Mouse (Mus musculus): ENCODE results near the gene Scube2. TPM values are rescaled to one million over a fixed set of nuclear protein-coding genes. Genes with fewer than 3 reads are reported as not detected.

The Scube2 gene
- total and polyA plus RNA-seq, 3 experiments: 0.27 to 0.67 TPM; not detected in 1

GRCm38 (mm10) chr7:109841031-109841430 lies 24.4 kb downstream of the Scube2 start (continued):
- no peak for TF ChIP-seq USF1 (IDR thresholded peaks at IDR 0.05; ENCODE audit: low read depth, low read length)
- no peak for TF ChIP-seq CHD2 (IDR thresholded peaks at IDR 0.05; ENCODE audit: low read length)
- TF ChIP-seq ZC3H11A (IDR thresholded peaks at IDR 0.05; ENCODE audit: low read depth, low read length): no peak

GRCm38 (mm10) chr7:109838613-109839012 lies 26.9 kb downstream of the Scube2 start:
- Histone ChIP-seq H3K4me3 (ENCODE audit: control insufficient read depth in 1 of 2, insufficient read depth in 1 of 2, low read depth in 2 of 2, low read length in 2 of 2) (no peak overlapping the region), H3K36me3 (ENCODE audit: control insufficient read depth in 1 of 2, insufficient read depth in 2 of 2, low read length in 2 of 2) (peaks cover 0 to 15% of the 10 kb centered on the region in 2 experiments; a peak in 2 of 4 replicates), H3K79me2 (ENCODE audit: control insufficient read depth, insufficient read depth, low read length, poor library complexity) (no peaks in the 10 kb centered on the region), H3K27me3 (ENCODE audit: control insufficient read depth in 1 of 2, insufficient read depth in 2 of 2, low read length in 2 of 2) (no peaks in the 10 kb centered on the region), H3K9ac (ENCODE audit: control insufficient read depth, low read depth, low read length, poor library complexity, severe bottlenecking) (no peak overlapping the region), H3K27ac (ENCODE audit: control insufficient read depth, low read depth, low read length) (peak overlapping the region; percentile 10; the same call in 1 of the 2 replicates), H3K4me1 (ENCODE audit: control insufficient read depth in 1 of 2, insufficient read depth in 2 of 2, low read length in 2 of 2) (peaks cover 6 to 25% of the 10 kb centered on the region in 2 experiments), H3K9me3 (replicated peaks; ENCODE audit: insufficient read depth, low read length) (no peaks in the 10 kb centered on the region)
- TF ChIP-seq NRF1 (IDR thresholded peaks at IDR 0.05; ENCODE audit: insufficient read depth, low read depth, low read length, poor library complexity, severe bottlenecking) (no peak), MEF2A (IDR thresholded peaks at IDR 0.05; ENCODE audit: extremely low read depth, insufficient replicate concordance, low read depth, low read length, poor library complexity, severe bottlenecking) (no peak), E2F4 (IDR thresholded peaks at IDR 0.05; ENCODE audit: borderline replicate concordance, low read depth, low read length) (no peak), SIN3A (IDR thresholded peaks at IDR 0.05; ENCODE audit: low read length) (peak; percentile 66), NELFE (IDR thresholded peaks at IDR 0.05; ENCODE audit: low read depth, low read length) (no peak), MYC (IDR thresholded peaks at IDR 0.05; ENCODE audit: low read depth, low read length) (peak; percentile 46; the same call in 1 of the 2 replicates), TAL1 (IDR thresholded peaks at IDR 0.05; ENCODE audit: low read length) (peak; percentile 32), JUND (IDR thresholded peaks at IDR 0.05; ENCODE audit: low read depth, low read length) (no peak), GATA1 (IDR thresholded peaks at IDR 0.05; ENCODE audit: low read depth, low read length) (peak; percentile 70), EP300 (IDR thresholded peaks at IDR 0.05; ENCODE audit: low read depth in 1 of 2, low read length in 2 of 2) (peak in 1 of 2 experiments; percentile 63; a peak in 2 of 4 replicates), ETS1 (IDR thresholded peaks at IDR 0.05; ENCODE audit: low read depth, low read length) (peak; percentile 74; the same call in 1 of the 2 replicates), USF2 (IDR thresholded peaks at IDR 0.05; ENCODE audit: borderline replicate concordance in 1 of 2, insufficient read depth in 1 of 2, low read depth in 1 of 2, low read length in 2 of 2) (no peak), SMC3 (IDR thresholded peaks at IDR 0.05; ENCODE audit: low read depth, low read length) (no peak), MAX (IDR thresholded peaks at IDR 0.05; ENCODE audit: low read length) (0 out of 2 replicates have a peak, but pooled peaks have one; percentile 17), POLR2A (IDR thresholded peaks at IDR 0.05; ENCODE audit: control insufficient read depth in 1 of 2, insufficient read depth in 1 of 2, low read depth in 1 of 2, low read length in 2 of 2, poor library complexity in 1 of 2) (no peak), TCF12 (IDR thresholded peaks at IDR 0.05; ENCODE audit: low read depth, low read length) (peak; percentile 27; the same call in 1 of the 2 replicates), MAZ (IDR thresholded peaks at IDR 0.05; ENCODE audit: low read depth, low read length) (no peak), GABPA (IDR thresholded peaks at IDR 0.05; ENCODE audit: low read depth, low read length) (no peak), POLR2AphosphoS2 (IDR thresholded peaks at IDR 0.05; ENCODE audit: low read length) (no peak), RCOR1 (IDR thresholded peaks at IDR 0.05; ENCODE audit: low read depth, low read length) (0 out of 2 replicates have a peak, but pooled peaks have one; percentile 37), UBTF (IDR thresholded peaks at IDR 0.05; ENCODE audit: borderline replicate concordance, insufficient read depth, low read depth, low read length) (no peak), KAT2A (conservative IDR thresholded peaks at IDR 0.05; ENCODE audit: low read depth, low read length) (no peak), MAFK (IDR thresholded peaks at IDR 0.05; ENCODE audit: borderline replicate concordance, low read depth, low read length) (no peak), CTCF (IDR thresholded peaks at IDR 0.05 in 2 of 3, conservative IDR thresholded peaks at IDR 0.05 in 1 of 3; ENCODE audit: control insufficient read depth in 1 of 3, insufficient read depth in 1 of 3, low read depth in 2 of 3, low read length in 3 of 3, poor library complexity in 1 of 3, severe bottlenecking in 1 of 3) (no peak), MXI1 (IDR thresholded peaks at IDR 0.05; ENCODE audit: low read depth, low read length) (peak; percentile 80), POLR2AphosphoS5 (IDR thresholded peaks at IDR 0.05; ENCODE audit: borderline replicate concordance, low read depth, low read length) (no peak), ZKSCAN1 (IDR thresholded peaks at IDR 0.05; ENCODE audit: low read depth, low read length) (no peak), MYB (IDR thresholded peaks at IDR 0.05; ENCODE audit: low read depth, low read length) (no peak), CHD2 (IDR thresholded peaks at IDR 0.05; ENCODE audit: low read length) (no peak), HCFC1 (IDR thresholded peaks at IDR 0.05; ENCODE audit: low read depth, low read length) (no peak), ELF1 (IDR thresholded peaks at IDR 0.05; ENCODE audit: low read depth, low read length) (no peak), USF1 (IDR thresholded peaks at IDR 0.05; ENCODE audit: low read depth, low read length) (peak; percentile 78)
- peak; percentile 73 for DNase-seq (ENCODE audit: low read depth, low spot score)
